Mouse (Mus musculus): ENCODE measurements around the gene Dram2.
"Not testable (repeated sequence)": the region's sequence is repeated elsewhere in the genome, so short reads cannot be mapped to it uniquely, and the experiment has no call there.

Gene Dram2

DNA sequence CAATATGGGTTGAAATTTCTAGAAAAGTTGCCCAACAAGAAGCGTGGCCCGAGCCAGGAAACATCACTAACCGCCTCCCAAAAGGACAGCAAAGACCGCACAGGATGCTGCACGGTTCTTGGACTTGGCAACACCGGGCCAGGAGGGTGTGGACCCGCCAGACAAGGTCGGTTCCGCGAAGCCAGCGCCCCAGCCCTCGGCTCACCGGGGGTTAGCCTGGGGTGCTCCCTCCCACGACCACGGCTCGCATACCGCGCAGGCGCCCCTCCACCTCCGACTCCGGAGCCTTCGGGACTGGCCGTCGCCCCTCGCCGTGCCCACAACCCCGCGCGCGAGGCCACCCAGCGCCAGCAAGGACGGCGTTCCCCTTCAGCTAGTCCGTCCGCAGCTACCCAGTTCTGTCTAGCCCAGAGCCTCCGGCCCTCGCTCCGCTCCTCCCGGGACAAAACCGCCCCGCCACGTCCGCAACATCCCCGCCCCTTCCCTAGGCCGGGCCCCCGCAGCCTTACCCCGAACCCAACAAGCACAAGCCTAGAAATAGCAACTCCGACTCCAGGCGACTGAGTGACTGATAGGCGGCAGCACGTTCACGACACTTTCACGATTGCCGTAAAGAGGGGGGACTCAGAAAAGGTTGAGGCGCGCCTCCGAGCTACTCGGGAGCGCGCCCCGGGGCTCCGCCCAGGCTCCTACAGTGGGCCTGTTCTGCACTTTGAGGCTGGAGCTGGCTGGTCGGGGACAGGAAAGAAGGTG lies at the start of gene Dram2, which contains the start of gene Cept1:
Gene Dram2, plus strand, starts transcription at position 628 of the 753 bp plus-strand sequence.
Gene Cept1, minus strand, starts transcription at position 632 of the 753 bp plus-strand sequence.
- DNase-seq (ENCODE audit: low spot score in 2 of 2) = peak; percentile 86 to 90

- DNase-seq (ENCODE audit: low spot score in 2 of 2) = no peak
Measured at GRCm38 (mm10) chr3:106500510-106500909, 47.1 kb upstream of the Dram2 start.

- DNase-seq (ENCODE audit: low spot score in 2 of 2) = no peak
Measured at GRCm38 (mm10) chr3:106502892-106503291, 44.7 kb upstream of the Dram2 start.

- DNase-seq (ENCODE audit: low spot score in 2 of 2) = no peak
Measured at GRCm38 (mm10) chr3:106510669-106511068, 36.9 kb upstream of the Dram2 start.

DNA sequence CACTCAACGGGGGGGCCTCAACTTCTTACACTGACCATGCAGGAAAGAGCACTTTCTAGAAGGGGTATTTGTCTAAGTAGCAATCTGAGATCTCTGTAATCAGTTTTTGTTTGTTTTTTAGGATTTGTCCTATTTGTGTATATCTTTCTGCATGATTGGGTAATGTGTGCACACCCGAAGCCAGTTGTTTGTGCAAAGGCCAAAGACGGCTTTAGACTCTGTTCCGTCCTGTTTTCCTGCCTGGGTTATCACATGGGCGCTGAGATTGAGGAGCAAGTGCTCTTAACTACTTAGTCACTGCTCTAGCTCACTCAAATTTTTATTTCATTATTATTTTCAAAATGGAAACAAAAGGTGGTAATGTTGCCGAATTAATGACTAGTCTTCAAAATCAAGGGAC lies 32.6 kb upstream of the Dram2 start:
- DNase-seq (ENCODE audit: low spot score in 2 of 2) = no peak

GRCm38 (mm10) chr3:106522730-106523129 lies 24.9 kb upstream of the Dram2 start:
- no peak for DNase-seq (ENCODE audit: low spot score in 2 of 2)

DNA sequence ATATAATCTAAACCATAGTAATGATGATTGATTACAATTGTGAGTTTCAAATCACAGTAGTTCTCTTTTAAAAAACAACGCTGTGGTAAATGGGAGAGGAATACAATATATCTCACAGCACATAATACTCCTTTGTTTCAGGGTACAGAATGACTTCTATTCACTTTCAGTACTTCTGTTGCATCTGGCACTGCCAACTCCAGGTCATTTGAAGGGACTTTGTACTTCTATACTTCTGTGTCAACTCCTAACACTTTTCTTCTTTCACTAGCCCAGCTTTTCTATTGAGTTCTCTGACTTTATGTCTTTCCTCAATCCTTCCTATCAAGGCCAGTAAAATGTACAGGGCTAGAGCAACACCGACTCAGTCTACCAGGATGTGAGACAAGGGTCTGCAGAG lies 21.2 kb upstream of the Dram2 start:
- DNase-seq (ENCODE audit: low spot score in 2 of 2) = no peak

GRCm38 (mm10) chr3:106528032-106528431 lies 19.6 kb upstream of the Dram2 start:
- no peak for DNase-seq (ENCODE audit: low spot score in 2 of 2)

DNA sequence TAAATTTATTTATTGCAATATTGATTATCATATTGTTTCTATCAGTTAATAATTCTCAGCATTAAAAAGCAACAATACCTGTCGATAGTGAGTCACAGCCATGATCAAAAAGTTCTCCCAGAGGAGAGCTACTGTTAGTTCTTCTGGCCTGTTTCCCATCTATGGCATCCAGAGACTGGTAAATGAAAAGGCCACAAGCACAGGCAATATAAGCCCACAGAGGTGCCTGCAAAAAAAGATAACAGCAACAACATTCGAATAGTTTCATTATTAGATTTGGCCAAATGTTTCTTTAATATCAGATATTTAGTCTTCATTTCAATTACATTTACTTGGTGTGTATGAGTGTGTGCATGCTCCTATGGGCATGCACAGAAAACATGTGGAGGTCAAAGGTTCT lies 14.3 kb upstream of the Dram2 start:
- no peak for DNase-seq (ENCODE audit: low spot score in 2 of 2)

DNA sequence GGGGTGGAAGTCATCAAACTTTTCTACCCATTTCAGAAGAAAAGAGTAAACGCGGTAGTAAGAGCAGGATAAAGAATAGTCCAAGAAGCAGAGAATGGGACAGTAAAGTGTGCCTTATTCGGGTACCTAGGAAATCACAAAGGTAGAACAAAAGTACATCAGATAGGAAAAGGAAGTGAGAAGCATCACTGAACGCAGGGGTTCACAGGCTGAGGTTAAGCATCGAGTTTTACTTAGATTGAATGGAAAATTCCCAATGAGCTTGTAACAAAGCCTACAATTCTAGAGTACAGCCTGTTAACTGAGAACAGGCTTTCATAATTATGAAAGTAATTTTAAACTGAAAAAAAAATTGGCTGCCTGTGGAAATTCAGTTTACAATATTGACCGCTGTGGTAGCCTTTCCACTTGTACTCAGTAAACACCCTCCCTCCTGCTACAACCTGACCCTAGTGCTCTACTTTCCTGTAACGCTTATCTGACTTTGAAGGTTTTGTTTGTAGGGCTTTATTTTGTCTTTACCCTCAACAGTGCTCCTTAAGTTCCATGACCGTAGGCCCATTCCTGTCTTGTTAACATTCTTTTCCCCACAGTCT lies 2.8 kb upstream of the Dram2 start:
- no peak for DNase-seq (ENCODE audit: low spot score in 2 of 2)

GRCm38 (mm10) chr3:106547924-106548539 lies 434 bp downstream of the Dram2 start:
- DNase-seq (ENCODE audit: low spot score in 2 of 2) = no peak

DNA sequence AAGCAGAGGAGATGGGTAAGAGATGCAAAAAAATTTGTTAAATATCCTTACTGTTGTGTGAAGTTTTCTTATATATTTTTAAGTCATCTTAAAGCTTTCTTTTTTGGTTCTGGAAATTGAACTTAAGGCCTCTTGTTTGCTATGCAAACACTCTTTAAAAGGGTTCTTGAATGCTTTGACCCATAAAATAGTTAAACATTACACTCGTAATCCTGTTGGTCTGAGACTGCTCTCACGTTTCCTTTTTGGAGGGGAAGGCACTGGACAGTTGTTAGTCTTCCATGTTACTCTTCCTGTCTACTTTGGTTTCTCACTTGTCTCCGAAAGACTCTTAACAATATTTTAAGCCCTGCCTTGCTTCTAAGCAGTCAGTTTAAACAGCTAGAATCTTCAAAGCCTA lies 1.4 kb downstream of the Dram2 start:
- no peak for DNase-seq (ENCODE audit: low spot score in 2 of 2)

DNA sequence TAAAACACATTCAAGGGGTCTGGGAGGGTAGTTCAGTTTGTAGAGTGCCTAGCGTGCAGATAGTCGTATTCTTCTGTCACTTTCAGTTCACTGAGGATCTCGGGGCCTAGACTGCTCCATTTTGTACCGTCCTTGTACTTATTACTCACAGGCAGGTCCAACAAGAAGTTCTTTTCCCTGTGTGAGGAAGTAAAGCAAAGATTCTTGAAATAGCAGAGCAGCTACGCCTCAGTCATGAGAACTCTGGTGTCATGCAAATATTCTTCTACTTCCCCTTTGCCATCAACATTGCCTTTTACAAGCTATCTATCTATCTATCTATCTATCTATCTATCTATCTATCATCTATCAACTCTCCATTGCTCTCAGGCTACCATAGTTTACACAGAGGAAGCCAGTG lies 5.8 kb downstream of the Dram2 start:
- no peak for DNase-seq (ENCODE audit: low spot score in 2 of 2)

- DNase-seq (ENCODE audit: low spot score in 2 of 2) = no peak
Measured at GRCm38 (mm10) chr3:106555743-106556250, 8.2 kb downstream of the Dram2 start.

GRCm38 (mm10) chr3:106558271-106558670 lies 10.7 kb downstream of the Dram2 start:
- DNase-seq (ENCODE audit: low spot score in 2 of 2) = no peak

- no peak for DNase-seq (ENCODE audit: low spot score in 2 of 2)
Measured at GRCm38 (mm10) chr3:106565876-106566275, 18.3 kb downstream of the Dram2 start.

DNA sequence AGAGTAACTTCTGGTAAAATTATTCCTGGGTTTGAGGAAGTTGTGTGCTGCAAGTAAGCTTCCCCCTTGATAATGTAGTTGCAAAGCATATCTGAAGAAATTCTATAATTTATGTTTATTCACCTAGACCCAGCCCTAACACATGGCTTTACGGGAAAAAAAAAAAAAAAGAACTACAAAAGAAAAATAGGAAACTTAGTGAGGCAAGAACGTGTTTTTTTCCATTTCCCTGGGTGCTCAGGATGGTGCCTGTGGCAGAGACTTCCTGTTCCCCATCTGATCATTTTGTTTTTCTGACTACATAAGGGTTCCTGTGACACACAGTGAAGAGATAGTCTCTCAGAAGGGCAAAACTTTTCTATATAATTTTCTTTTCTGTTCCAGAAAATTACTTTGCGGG lies 25.6 kb downstream of the Dram2 start:
- DNase-seq (ENCODE audit: low spot score in 2 of 2) = no peak

DNA sequence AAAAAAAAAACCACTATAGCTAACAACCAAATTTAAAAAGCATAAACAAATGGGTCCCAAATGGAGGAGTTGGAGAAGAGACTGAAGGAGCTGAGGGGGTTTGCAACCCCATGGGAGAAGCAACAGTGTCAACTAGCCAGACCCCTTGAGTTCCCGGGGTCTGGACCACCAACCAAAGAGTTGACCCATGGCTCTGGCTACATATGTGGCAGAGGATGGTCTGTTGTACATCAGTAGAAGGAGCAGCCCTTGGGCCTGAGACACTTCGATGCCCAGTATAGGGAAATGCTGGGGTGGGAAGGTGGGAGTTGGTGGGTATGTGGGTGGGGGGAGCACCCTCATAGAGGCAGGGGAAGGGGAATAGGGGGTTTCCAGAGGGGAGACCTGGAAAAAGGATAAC lies 31.7 kb downstream of the Dram2 start:
- DNase-seq (ENCODE audit: low spot score in 2 of 2) = no peak

DNA sequence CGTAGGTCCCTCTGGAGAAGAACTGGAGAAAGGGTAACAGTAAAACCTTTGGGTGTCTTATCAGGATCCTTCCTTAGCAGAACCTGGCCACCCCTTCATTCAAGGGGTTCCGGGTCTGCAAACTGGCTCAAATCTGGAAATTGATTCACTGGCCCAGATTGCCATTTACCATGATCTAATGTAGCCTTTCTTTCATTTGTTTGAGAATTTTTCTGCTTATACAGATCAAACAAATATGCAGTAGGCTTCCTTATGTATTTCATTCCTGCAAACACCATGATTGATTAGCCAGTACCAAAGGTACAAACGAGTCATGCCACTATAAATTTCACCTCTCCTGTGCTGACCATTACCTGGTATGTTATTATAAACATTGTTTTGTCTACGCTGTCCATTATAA lies 46.0 kb downstream of the Dram2 start:
- not testable (repeated sequence) for DNase-seq (ENCODE audit: low spot score in 2 of 2)

GRCm38 (mm10) chr3:106618103-106618502 lies 70.5 kb downstream of the Dram2 start:
- DNase-seq (ENCODE audit: low spot score in 2 of 2) = no peak

All from urinary bladder, postnatal 4 days (tissue).